16 mouse cellular contexts compared by ENCODE assay signal in genomic region chr1:65217567-65217966, GRCm38 (mm10). TPM values are rescaled to one million over a fixed set of nuclear protein-coding genes. Genes with fewer than 3 reads are reported as not detected.
DNase-seq lines count a peak whose midpoint lies in the region; ATAC-seq lines count a peak whose summit lies in the region.
"Had no signal": no experiment of that assay in that cellular context is flagged by ENCODE, and none has a peak within 500 bp of the region (broad histone marks: within the 10 kb centered on the region; RNA-seq: fewer than 3 reads in every experiment).

No protein-coding gene starts in this region.

- no peak for ATAC-seq in cerebellum, adult (ENCODE audit: insufficient number of reproducible peaks, low FRiP score, low TSS enrichment)
- ATAC-seq: forebrain, embryonic 14.5 days; forebrain, embryonic 16.5 days had no signal

- peak; percentile 55 to 56 for DNase-seq in cerebellum, postnatal 10 days
- DNase-seq in left cerebral cortex, postnatal 4 days = peak; percentile 31
- DNase-seq in left cerebral cortex, adult 9 months (ENCODE audit: low spot score in 2 of 2) = no peak
- no peak for DNase-seq in layer of hippocampus, postnatal 36 days
- DNase-seq: adrenal gland, adult 2 months; adrenal gland, postnatal 10 days; adrenal gland, postnatal 25 days; B cell, adult 2 months; cerebellum, adult 11-12 months; cerebellum, adult 2 months; cerebellum, adult 9-10 months; cerebellum, postnatal 36 days; embryo, embryonic 11 days had no signal

- intact Hi-C loops in left cerebral cortex, postnatal 4 days (cut with DNase I) = no loop called here

RNA-seq across cellular contexts. Expression of gene Pikfyve, which starts 31.1 kb away (rescaled TPM):
- 10 to 100 TPM; 42.7 to 45.2 TPM for total RNA-seq in left cerebral cortex, postnatal 4 days (2021)
- 10 to 100 TPM; 41.9 to 44.0 TPM for total RNA-seq in layer of hippocampus, postnatal 36 days (2021)

RNA-seq across cellular contexts. Expression of gene Idh1, which starts 31.3 kb away (rescaled TPM):
- 100 to 1,000 TPM; 322 to 358 TPM for total RNA-seq in left cerebral cortex, postnatal 4 days (2021)
- total RNA-seq in layer of hippocampus, postnatal 36 days (2021) = 10 to 100 TPM; 45.6 to 48.5 TPM

Comparison
In these comparisons a context has a peak if more than half of its experiments do, and no peak if none do; other contexts are left out.
1. DNase-seq: peak in cerebellum, postnatal 10 days (2 of 2) and left cerebral cortex, postnatal 4 days (single experiment); none in left cerebral cortex, adult 9 months (0 of 2) and layer of hippocampus, postnatal 36 days (0 of 2).
2. RNA of gene Idh1, which starts 31.3 kb away (total RNA-seq): 322 to 358 TPM in left cerebral cortex, postnatal 4 days; 45.6 to 48.5 TPM in layer of hippocampus, postnatal 36 days; every median in the first group is over 4 times any median in the second.